ENCODE assay signal across 25 mouse cellular contexts in the genomic region with DNA sequence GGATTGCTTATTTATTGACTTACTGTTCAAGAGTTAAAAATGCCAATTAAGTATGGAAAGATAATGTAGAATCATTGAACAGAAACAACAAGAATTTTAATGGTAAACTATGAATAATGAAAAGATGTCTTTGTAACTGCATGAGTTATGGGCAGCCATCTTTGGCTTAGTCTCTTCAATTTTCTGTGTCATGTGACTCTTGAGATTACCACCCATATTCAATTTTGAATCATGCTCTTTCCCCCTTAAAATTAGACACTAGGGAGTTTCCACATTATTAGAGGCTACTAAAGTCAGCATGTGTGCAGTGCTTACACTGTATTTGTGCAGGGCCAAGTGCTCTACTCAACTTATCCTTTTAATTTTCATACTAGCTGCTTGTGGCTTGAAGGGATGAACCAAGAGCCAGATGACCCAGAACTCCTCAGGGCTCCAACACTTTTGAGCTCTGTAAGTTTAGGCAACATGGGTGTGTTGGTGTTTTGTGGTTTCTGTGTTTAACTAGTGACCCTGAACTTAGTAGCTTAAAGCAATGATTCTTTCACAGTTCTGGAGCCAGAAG.
"Had no signal": no experiment of that assay in that cellular context is flagged by ENCODE, and none has a peak within 500 bp of the region (broad histone marks: within the 10 kb centered on the region; RNA-seq: fewer than 3 reads in every experiment).

No protein-coding gene starts in this region.

- H3K36me3 ChIP-seq: heart, embryonic 10.5 days; heart, embryonic 12.5 days; hindbrain, embryonic 10.5 days; hindbrain, embryonic 12.5 days; intestine, embryonic 15.5 days; limb, embryonic 13.5 days; limb, embryonic 15.5 days; liver, embryonic 12.5 days had no signal

- DNase-seq: gastrocnemius, adult 2 months; gastrocnemius, postnatal 10 days; gastrocnemius, postnatal 25 days; heart, adult 18-20 months; heart, postnatal 10 days; heart, postnatal 4 days; kidney, adult 18-20 months; kidney, adult 8-10 months; kidney, postnatal 10 days; kidney, postnatal 25 days; kidney, postnatal 4 days; layer of hippocampus, postnatal 36 days; left cerebral cortex, postnatal 4 days had no signal

- H3K27me3 ChIP-seq: heart, embryonic 12.5 days; hindbrain, embryonic 12.5 days; intestine, embryonic 15.5 days; limb, embryonic 13.5 days; limb, embryonic 15.5 days; liver, embryonic 12.5 days had no signal

- ATAC-seq: hindbrain, embryonic 16.5 days; inflammation-experienced regulatory T-cells, adult 6 months; intestine, embryonic 15.5 days; intestine, postnatal 0 days; liver, embryonic 12.5 days had no signal

- H3K4me3 ChIP-seq: gastrocnemius, adult 2 months; heart, embryonic 10.5 days; heart, embryonic 12.5 days; hindbrain, embryonic 10.5 days; hindbrain, embryonic 12.5 days; intestine, embryonic 15.5 days; layer of hippocampus, adult 2 months; limb, embryonic 13.5 days; limb, embryonic 15.5 days; liver, embryonic 12.5 days had no signal
